In genomic region chr3:109571483-109571882, GRCm38 (mm10) we compare ENCODE assay signal across 29 mouse cellular contexts.
DNase-seq lines count a peak whose midpoint lies in the region; ATAC-seq and TF ChIP-seq lines count a peak whose summit lies in the region.
"Had no signal": no experiment of that assay in that cellular context is flagged by ENCODE, and none has a peak within 500 bp of the region (broad histone marks: within the 10 kb centered on the region; RNA-seq: fewer than 3 reads in every experiment).

No protein-coding gene starts in this region.

- ATAC-seq in lung, postnatal 0 days: no peak
- ATAC-seq in common myeloid progenitor, adult 5-6 weeks (replicated peaks; ENCODE audit: low read depth, poor library complexity, severe bottlenecking): peak; percentile 87
- ATAC-seq in megakaryocyte, adult 5-6 weeks (ENCODE audit: poor library complexity, severe bottlenecking): peak; percentile 66
- no peak for ATAC-seq in forebrain, embryonic 15.5 days (replicated peaks)
- ATAC-seq: forebrain, embryonic 13.5 days; forebrain, postnatal 0 days; hindbrain, postnatal 0 days; inflammation-experienced regulatory T-cells, adult 6 months had no signal

- no peak for TF ChIP-seq CTCF in lung, postnatal 0 days (IDR thresholded peaks at IDR 0.05)

- H3K36me3 ChIP-seq in lung, postnatal 0 days (ENCODE audit: insufficient read depth, low read length): no peaks in the 10 kb centered on the region
- H3K36me3 ChIP-seq in forebrain, embryonic 15.5 days: no peaks in the 10 kb centered on the region
- H3K36me3 ChIP-seq: forebrain, embryonic 10.5 days; G1E; heart, embryonic 12.5 days; heart, embryonic 15.5 days had no signal

- no peak overlapping the region for H3K27ac ChIP-seq in lung, postnatal 0 days (ENCODE audit: low read length)
- no peak overlapping the region for H3K27ac ChIP-seq in forebrain, embryonic 15.5 days (replicated peaks)
- H3K27ac ChIP-seq: forebrain, embryonic 10.5 days; forebrain, embryonic 13.5 days; heart, embryonic 15.5 days; hindbrain, embryonic 14.5 days; hindbrain, postnatal 0 days had no signal

- H3K9me3 ChIP-seq in lung, postnatal 0 days (ENCODE audit: low read length): no peaks in the 10 kb centered on the region
- H3K9me3 ChIP-seq in forebrain, embryonic 15.5 days: no peaks in the 10 kb centered on the region
- H3K9me3 ChIP-seq: forebrain, embryonic 10.5 days; forebrain, embryonic 13.5 days; heart, embryonic 12.5 days; heart, embryonic 15.5 days had no signal

- H3K4me3 ChIP-seq in lung, postnatal 0 days (ENCODE audit: low read depth, low read length): no peak overlapping the region
- H3K4me3 ChIP-seq in forebrain, embryonic 15.5 days: no peak overlapping the region
- H3K4me3 ChIP-seq: forebrain, embryonic 10.5 days; forebrain, embryonic 13.5 days; heart, embryonic 12.5 days; heart, embryonic 15.5 days had no signal

- WGBS in lung, postnatal 0 days: 62% methylated on average over 1 of the region's 1 CpGs
- WGBS in forebrain, embryonic 15.5 days: 88% methylated on average over 1 of the region's 1 CpGs

- DNase-seq in lung, postnatal 0 days (ENCODE audit: low spot score): peak; percentile 3
- no peak for DNase-seq in lung, postnatal 4 days
- DNase-seq in frontal cortex, adult 2 months (ENCODE audit: extremely low spot score in 1 of 2, low spot score in 1 of 2): no peak
- DNase-seq in urinary bladder, adult 18-20 months (ENCODE audit: low spot score in 2 of 2): no peak
- DNase-seq: adrenal gland, adult 2 months; adrenal gland, postnatal 14 days; B cell, adult 2 months; cerebellum, adult 11 months; cerebellum, adult 2 months; cerebellum, postnatal 10 days; cerebellum, postnatal 36 days; forebrain, postnatal 0 days; gastrocnemius, postnatal 10 days; gastrocnemius, postnatal 36 days; heart, adult 11 months; heart, postnatal 10 days; heart, postnatal 36 days had no signal

- H3K4me1 ChIP-seq in lung, postnatal 0 days (ENCODE audit: insufficient read depth, low read depth, low read length): 0 out of 2 replicates have a peak, but pooled peaks cover 5% of the 10 kb centered on the region
- H3K4me1 ChIP-seq in forebrain, embryonic 15.5 days: peaks cover 8% of the 10 kb centered on the region; the same call in 1 of the 2 replicates

- H3K9ac ChIP-seq in lung, postnatal 0 days (replicated peaks; ENCODE audit: low read depth): no peak overlapping the region
- no peak overlapping the region for H3K9ac ChIP-seq in forebrain, embryonic 15.5 days (replicated peaks)
- H3K9ac ChIP-seq: forebrain, embryonic 13.5 days; forebrain, postnatal 0 days; heart, embryonic 12.5 days; heart, embryonic 15.5 days; hindbrain, embryonic 14.5 days had no signal

- H3K27me3 ChIP-seq in lung, postnatal 0 days (replicated peaks; ENCODE audit: insufficient read depth, low read length): no peaks in the 10 kb centered on the region
- H3K27me3 ChIP-seq in forebrain, embryonic 15.5 days: no peaks in the 10 kb centered on the region
- H3K27me3 ChIP-seq: CH12.LX; forebrain, embryonic 13.5 days; heart, embryonic 12.5 days; heart, embryonic 15.5 days had no signal

- no peak overlapping the region for H3K4me2 ChIP-seq in lung, postnatal 0 days (replicated peaks; ENCODE audit: low read depth, low read length)
- no peak overlapping the region for H3K4me2 ChIP-seq in forebrain, embryonic 15.5 days (replicated peaks)
- H3K4me2 ChIP-seq: forebrain, embryonic 13.5 days; heart, embryonic 12.5 days; heart, embryonic 15.5 days; hindbrain, embryonic 14.5 days had no signal

- TF ChIP-seq EP300 in lung, postnatal 0 days (IDR thresholded peaks at IDR 0.05): no peak

Comparison
In these comparisons a context has a peak if more than half of its experiments do, and no peak if none do; other contexts are left out.
1. ATAC-seq: peak in common myeloid progenitor, adult 5-6 weeks (single experiment) and megakaryocyte, adult 5-6 weeks (single experiment); none in lung, postnatal 0 days (single experiment) and forebrain, embryonic 15.5 days (single experiment).